Mouse (Mus musculus): ENCODE data around the gene Rinl.

Rinl gene

DNA sequence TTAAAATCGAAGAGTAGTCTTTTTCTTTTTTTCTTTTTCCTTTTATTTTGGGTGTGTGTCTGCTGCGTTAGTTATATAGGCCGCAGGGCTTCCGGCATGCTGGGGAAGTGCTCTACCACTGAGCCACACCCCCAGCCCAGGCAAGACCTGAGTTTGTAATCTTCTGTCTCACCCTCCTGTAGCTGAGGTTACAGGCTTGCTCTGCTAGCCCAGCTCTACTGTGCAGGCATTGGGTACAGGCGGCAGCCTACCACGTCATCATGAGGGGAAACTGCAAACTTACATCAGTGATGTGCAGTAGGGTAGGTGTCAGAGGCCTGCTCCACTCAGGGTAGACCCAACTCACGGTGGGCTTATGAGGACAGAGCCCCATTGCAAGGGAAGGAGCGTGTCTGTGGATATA, 7.5 kb upstream of the Rinl start:
- DNase-seq (ENCODE audit: low spot score) = no peak

DNA sequence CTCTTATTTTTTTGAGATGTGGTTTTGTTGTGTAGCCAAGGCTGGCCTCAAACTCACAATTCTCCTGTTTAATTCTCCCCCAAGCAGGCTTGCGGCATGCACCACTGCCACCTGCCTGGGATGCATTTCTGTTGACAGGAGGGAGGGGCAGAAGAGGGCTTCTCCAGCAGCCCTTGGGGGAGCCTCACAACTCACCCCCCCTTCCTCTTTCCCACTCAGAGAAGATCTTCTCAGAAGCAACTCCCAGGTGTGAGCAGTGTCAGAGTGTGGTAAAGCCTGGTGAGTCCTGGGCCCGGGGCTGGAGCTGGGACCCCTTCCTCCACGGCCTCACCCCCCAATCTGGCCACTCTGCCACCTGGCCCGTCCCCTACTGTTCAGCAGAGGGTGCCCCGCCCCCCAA, 3.6 kb upstream of the Rinl start:
- DNase-seq (ENCODE audit: low spot score) = no peak

DNA sequence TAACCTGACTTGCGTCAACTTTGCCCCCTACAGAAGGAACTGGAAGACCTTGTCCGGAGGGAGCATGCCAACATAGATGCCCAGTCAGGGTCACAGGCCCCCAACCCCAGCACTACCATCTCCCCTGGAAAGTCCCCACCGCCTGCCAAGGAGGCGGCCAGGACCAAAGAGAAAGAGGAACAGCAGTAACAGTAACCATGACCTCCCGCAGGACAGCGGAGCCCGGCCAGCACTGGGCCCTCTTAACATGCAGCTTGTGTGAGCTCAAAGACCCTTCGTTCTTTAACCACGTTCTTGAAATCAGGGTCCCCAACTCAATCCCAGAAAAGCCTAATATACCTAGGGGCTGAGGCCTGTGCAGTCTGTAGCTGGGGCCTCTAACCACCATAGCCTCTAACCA, 885 bp upstream of the Rinl start:
- DNase-seq (ENCODE audit: low spot score) = no peak

GRCm38 (mm10) chr7:28789235-28789634, 466 bp downstream of the Rinl start:
- DNase-seq (ENCODE audit: low spot score) = no peak

DNA sequence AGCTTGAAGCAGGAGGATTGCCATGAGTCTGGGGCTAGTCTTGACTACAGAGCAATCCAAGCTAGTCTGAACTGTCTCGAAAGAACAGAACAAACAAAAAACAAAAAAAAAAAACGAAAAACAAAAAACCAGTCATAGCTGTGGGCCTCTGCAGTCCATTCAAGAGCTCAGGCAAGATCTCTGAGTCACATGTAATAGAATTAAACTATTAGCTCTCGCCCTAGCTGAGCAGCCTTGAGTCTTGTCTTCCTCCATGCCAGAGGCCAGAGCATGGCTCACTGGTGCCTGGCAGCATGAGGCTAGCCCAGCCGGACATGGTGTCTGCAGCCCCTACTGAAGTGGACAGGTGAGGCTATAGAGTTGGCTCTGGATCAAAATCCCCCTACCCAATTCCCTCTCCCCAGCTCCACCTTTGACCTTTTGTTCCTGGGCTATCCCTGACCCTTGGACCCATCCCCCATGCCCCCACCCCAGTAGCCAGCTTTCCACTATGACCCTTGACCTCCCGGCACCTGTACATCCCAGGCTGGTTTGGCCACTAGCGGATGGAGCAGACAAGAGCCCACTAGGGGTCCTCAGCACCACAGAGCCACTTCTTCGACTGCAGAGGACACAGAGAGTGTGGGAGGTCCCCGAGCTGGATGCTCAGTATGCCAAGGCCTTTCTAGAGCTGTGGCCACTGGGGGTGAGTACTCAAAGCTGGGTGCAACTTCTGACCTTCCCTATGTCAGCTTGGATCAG, 1.5 kb downstream of the Rinl start:
- no peak for DNase-seq (ENCODE audit: low spot score)

GRCm38 (mm10) chr7:28791706-28792105, 2.9 kb downstream of the Rinl start:
- no peak for DNase-seq (ENCODE audit: low spot score)

GRCm38 (mm10) chr7:28792391-28793185, 3.8 kb downstream of the Rinl start:
- no peak for DNase-seq (ENCODE audit: low spot score)

DNA sequence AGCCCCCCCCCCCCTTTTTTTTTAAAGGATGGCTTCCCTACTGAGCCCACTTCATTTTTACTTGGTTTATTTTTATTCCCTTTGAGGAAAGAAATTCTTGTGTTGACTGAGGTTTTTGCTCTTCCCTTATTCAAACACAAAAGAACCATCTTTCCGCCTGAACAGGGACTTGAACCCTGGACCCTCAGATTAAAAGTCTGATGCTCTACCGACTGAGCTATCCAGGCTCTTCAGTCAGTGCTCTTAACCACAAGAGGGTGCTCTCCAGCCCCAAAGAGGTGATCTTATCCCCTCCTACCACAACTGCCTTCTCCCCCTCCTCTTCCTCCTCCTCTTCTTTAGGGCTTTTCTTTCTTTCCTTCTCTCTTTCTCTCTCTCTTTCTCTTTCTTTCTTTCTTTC, 5.1 kb downstream of the Rinl start:
- DNase-seq (ENCODE audit: low spot score) = no peak

- DNase-seq (ENCODE audit: low spot score) = no peak
Observed at GRCm38 (mm10) chr7:28794496-28794895, 5.7 kb downstream of the Rinl start.

GRCm38 (mm10) chr7:28795832-28796231, 7.1 kb downstream of the Rinl start:
- DNase-seq (ENCODE audit: low spot score) = no peak

DNA sequence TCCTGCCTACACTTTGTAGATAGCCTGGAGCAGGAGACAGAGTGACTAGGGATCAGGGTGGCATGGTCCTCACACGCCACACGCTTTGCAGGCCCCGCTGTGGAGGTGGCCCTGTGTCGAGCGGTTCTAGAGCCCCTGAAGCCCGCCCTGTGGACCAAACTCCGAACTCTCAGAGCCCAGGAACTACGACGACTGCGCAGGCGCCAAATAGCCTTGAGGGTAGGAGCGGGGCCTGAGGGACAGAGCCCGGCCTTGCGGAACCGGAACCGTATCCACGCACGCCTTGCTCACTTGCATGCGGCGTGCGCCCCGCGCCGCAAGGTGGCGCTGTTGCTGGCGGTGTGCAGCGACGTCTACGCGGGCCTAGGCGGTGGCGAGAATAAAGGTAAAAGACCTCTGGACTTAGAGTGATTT, 7.8 kb downstream of the Rinl start:
- DNase-seq (ENCODE audit: low spot score) = peak; percentile 76

- DNase-seq (ENCODE audit: low spot score) = no peak
Observed at GRCm38 (mm10) chr7:28799994-28800393, 11.2 kb downstream of the Rinl start.

DNA sequence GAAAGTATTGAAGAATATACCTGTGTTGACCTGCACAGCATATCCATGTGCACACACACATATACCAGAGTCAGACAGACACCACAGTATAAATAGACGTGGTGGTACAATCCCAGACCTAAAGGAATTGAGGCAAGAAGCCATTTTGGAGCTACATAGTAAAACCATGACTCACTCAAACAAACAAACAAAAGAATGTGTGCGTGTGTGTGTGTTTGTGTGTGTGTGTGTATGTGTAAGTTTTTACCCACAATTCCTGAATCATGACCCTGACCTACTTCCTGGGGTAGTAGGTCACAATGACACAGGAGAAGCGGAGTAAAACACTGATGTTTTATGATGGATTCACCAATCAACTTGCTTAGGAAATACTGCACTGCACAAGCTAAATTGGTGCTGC, 12.7 kb downstream of the Rinl start:
- no peak for DNase-seq (ENCODE audit: low spot score)

- no peak for DNase-seq (ENCODE audit: low spot score)
Observed at GRCm38 (mm10) chr7:28801901-28802670, 13.3 kb downstream of the Rinl start.

DNA sequence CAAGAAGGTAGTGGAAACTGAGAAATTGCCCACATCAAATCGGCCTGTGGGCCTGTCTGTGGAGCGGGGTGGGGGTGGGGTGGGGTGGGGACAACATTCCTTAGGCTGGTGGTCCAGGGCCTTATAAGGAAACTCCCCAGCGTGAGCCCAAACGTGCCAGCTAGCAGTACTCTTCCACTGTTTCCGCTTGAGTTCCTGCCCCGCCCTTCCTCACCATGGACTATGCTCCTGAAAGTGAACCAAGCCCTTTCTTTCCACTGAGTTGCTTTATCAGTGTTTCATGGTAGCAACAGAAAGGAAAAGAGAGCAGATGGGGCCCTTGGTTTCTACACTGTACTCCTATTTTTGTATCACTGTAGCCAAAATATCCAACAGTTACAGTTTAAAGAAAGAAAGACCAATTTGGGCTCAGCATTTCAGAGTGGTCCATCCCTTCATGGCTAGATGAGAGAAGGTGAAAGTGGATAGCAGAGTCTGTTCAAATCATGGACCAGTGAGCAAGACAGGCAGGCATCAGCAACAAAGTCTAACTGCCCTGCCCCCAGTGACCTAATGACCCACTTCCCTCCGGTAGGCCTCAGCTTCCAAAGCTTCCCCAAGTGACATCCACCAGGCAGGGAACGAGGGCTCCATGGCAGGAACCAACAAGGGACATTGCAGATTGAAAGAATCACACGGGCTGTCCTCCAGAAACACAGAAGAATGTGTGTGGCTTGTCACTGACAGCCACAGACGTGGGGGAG, 14.2 kb downstream of the Rinl start:
- no peak for DNase-seq (ENCODE audit: low spot score)

DNA sequence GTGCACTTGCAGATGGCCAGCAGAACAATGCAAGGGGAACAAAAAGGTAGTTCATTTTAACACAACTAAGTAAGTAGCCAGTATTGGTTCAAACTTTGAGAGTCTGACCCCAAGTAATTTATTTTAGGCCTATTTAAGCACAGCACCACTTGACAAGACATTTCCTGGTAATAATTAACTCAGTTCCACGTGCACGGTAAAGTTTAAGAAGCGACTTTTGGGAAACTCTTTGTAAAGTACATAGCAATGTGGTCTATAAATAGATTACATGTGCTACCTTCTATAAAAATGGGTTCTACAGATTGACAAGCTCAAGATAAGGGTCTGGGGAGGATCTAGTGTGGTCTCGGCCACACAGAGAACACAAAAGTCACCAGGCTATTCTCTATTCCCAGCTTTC, 15.0 kb downstream of the Rinl start:
- DNase-seq (ENCODE audit: low spot score) = no peak

DNA sequence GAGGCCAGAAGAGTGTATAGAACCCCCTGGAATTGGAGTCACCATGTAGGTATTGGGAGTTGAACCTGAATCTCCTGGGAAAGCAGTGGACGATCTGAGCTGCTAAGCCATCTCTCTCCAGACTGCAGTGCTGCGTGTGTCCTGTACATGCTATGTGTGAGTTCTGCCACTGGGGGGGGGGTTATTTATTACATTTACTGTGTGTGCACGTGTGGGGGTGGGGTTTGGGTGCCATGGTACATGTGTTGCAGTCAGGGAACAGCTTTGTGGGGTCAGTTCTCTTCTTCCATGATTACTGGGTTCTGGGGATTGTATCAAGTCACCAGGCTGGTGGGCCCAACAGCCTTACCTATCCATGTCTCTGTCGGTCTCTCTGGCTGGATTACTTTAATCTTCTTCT, 18.1 kb downstream of the Rinl start:
- DNase-seq (ENCODE audit: low spot score) = no peak

DNA sequence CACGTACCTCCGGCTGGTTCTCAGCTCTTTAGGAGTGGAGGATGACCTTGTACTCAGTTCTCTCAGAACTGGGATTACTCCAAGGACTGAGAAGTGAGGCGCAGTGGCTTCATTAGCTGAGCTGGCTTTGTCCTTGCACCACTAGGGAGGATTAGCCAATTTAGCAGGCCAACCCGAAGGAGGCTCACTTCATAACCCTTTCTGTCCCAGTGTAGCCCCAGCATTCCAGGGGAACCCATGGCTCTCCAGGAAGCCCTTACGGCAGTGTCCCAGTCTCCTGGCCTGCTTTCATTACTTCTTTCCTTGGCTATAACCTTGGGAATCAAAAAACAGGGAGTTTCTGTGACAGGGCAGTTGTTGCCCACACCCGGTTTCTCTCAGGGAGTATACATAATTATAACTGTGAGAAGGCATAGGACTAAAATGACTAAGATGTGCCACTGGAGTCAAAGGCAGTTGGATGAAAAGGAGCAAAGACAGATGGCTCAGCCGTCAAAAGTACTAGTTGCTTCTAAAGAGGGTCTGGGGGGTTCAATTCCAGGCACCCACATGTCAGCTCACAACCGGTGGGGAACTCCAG, 19.0 kb downstream of the Rinl start:
- DNase-seq (ENCODE audit: low spot score) = peak; percentile 67

DNA sequence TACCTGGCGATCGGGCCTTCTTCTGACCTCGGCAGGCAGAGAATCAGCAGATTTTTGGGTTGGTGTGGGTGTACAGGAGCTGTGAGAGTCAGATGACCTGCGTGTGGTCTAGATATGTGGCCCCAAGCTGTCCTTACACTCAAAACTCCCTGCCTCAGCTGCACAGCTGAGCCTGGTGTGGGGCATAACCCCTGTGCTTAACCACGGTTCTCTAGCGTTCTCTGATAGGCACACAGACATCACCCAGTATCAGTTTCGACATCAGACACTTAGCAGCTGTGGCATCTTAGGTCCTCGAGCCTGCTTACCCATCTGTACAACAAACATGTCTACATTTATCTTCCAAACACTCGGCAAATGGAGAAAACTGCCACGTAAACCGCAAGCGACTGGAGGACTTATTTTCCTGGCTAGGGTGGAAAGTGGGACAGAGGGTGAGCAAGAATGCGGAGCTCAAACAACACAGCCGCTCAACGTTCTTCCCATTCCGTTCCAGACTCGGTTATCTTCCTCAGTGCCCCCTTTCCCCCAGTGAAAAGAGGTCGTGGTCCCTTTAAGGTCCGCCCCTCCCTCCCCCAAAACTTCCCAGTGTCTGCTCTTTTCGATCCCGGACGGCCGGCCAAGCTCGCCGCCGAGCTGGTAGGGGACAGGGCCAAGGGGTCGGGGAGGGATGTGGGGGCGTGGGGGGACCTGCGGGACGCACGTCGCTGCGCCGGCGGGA, 19.6 kb downstream of the Rinl start, which contains the start of gene Hnrnpl:
Gene Hnrnpl (plus strand): TSS at position 321 of the 721 bp plus-strand sequence.
- DNase-seq (ENCODE audit: low spot score) = no peak

DNA sequence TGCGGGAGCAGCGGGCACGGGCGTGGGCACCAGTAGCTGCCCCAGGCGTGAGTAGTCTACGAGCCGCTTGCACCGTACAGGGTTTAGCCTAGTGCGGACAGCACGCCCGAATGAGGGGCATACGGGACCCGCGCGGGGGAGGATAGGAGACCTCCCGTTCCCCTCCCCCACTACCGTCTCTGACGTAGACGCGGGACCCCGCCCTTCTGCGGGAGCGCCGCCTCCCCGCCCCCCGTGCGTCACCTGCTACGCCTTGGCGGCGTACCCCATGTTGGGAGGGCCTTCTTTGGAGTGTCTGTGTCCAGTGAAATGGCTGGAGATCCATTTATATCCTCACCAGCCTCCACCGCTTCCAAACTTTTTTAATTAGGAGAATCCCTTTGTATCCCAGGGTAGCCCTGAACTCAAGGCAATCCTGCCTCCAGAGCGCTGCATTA, 20.2 kb downstream of the Rinl start:
- peak; percentile 92 for DNase-seq (ENCODE audit: low spot score)
